Mouse (Mus musculus): ENCODE measurements around the gene Spats2l. TPM values are rescaled to one million over a fixed set of nuclear protein-coding genes. Genes with fewer than 3 reads are reported as not detected.

The Spats2l gene
- polyA plus RNA-seq, 1 experiment from 2014 or later = 46.7 TPM

DNA sequence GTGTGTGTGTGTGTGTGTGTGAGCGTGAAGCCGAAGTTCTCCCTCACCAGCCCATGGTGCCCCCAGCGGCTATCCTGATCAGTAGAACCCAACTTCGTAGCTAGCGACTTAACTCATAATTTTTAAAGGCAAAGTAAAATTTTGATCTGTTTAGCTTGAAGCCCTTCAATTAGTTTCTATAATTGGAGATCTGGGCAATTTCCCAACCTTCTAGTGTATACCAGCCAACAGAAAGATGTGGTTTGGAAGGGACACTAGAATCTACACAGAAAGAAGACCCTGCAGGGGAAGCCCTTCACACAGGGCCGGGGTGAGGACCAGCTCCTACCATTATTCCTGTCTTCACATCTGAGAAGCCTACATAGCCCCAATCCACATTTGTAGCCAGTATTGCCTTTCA is 77.9 kb downstream of the Spats2l start:
- 0 out of 2 replicates have a peak, but pooled peaks cover 3% of the 10 kb centered on the region for H3K4me1 ChIP-seq (ENCODE audit: control insufficient read depth, insufficient read depth, low read length)
- WGBS = 88% methylated on average over 6 of the region's 6 CpGs
- H3K9ac ChIP-seq (ENCODE audit: low read length) = no peak overlapping the region
- no peak overlapping the region for H3K27ac ChIP-seq (replicated peaks; ENCODE audit: low read depth, low read length)
- H3K36me3 ChIP-seq (ENCODE audit: control insufficient read depth, insufficient read depth, low read length) = no peaks in the 10 kb centered on the region
- no peaks in the 10 kb centered on the region for H3K9me3 ChIP-seq (ENCODE audit: control insufficient read depth, low read length)
- H3K4me2 ChIP-seq (ENCODE audit: low read depth, severe bottlenecking) = no peak overlapping the region
- H3K4me3 ChIP-seq (ENCODE audit: low read depth, low read length) = no peak overlapping the region
- ATAC-seq (ENCODE audit: insufficient number of reproducible peaks, low FRiP score, low TSS enrichment, low read depth) (no peak), DNase-seq (ENCODE audit: low spot score) (no peak)
- no peaks in the 10 kb centered on the region for H3K27me3 ChIP-seq (ENCODE audit: control insufficient read depth, insufficient read depth, low read length)

DNA sequence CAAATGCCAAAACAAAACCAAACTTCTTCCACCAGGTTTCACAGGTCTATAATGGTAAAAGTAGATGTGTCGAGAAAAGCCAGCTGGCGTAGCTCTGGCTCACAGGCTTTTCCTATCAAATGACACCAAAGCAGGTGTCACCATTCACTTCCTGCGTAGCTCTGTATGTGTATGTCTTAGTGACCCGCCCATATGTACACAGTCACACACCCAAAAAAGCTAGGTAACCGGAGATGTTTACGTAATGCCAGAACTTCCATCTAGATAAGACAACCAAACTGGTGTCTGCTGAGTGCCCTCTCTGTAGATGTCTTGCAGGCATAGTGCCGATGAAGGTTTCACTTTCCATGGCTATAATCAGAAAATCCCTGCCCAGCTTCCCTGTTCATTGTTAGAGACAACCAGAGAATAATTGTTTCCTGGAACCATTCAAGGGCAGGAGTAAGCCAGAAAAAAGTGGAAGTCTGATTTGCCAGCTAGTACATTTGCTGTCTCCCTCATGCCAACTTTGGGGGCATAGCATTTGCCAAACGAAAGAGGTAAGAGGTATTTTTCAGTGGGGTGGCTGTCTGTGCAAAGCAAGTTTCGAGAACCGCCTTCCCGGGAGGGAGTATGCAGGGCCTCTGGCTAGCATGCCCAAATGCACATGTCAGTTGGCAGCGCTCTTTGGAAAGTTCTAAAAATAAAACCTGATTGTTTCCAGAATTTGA is 78.8 kb downstream of the Spats2l start:
- Histone ChIP-seq H3K4me3 (ENCODE audit: low read depth, low read length) (no peak overlapping the region), H3K36me3 (ENCODE audit: control insufficient read depth, insufficient read depth, low read length) (no peaks in the 10 kb centered on the region), H3K4me2 (ENCODE audit: low read depth, severe bottlenecking) (no peak overlapping the region), H3K9me3 (ENCODE audit: control insufficient read depth, low read length) (no peaks in the 10 kb centered on the region), H3K27me3 (ENCODE audit: control insufficient read depth, insufficient read depth, low read length) (no peaks in the 10 kb centered on the region), H3K27ac (replicated peaks; ENCODE audit: low read depth, low read length) (no peak overlapping the region), H3K9ac (ENCODE audit: low read length) (no peak overlapping the region), H3K4me1 (ENCODE audit: control insufficient read depth, insufficient read depth, low read length) (0 out of 2 replicates have a peak, but pooled peaks cover 3% of the 10 kb centered on the region)
- no peak for DNase-seq (ENCODE audit: low spot score)
- 88% methylated on average over 12 of the region's 12 CpGs for WGBS
- no peak for ATAC-seq (ENCODE audit: insufficient number of reproducible peaks, low FRiP score, low TSS enrichment, low read depth)

DNA sequence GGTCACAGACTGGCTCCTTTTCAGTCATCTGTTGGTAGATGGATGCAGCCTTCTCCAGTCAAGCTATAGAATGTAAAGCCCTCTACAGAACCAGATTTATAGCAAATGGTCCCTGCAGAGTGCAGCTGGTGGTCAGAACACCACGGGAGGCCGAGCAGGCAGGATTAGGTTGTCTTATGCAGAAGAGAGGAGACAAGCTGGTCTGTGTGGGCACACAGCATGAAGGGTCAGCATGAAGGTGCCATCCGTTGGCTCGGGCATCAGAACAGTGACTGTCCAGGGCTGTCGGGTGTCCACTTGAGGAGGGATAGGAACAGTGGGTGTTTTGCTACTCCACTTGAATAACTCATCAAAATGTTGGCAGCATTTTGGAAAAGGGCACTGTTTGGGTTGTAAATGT is 83.8 kb downstream of the Spats2l start:
- no peak for DNase-seq (ENCODE audit: low spot score)

DNA sequence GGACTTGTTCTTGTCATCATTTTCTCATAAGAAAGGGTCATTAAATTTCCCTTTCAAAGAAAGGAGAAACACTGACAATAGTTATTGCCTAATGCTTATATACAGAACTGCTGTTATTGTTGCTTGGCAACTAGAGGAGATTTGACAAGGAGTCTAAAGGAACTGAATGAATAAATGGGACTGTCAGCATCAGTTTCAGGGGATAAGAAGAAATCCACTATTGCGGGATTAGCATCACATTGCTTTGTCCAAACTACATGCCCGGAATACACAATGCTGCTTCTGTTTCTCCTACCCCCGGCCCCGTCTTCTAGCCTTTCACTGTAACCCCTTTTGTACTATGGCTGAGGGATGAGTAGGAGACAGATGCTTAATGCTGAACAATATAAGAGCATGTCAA is 88.1 kb downstream of the Spats2l start:
- H3K4me3 ChIP-seq (ENCODE audit: low read depth, low read length) = no peak overlapping the region
- ATAC-seq (ENCODE audit: insufficient number of reproducible peaks, low FRiP score, low TSS enrichment, low read depth) (no peak), DNase-seq (ENCODE audit: low spot score) (no peak)
- H3K4me2 ChIP-seq (ENCODE audit: low read depth, severe bottlenecking) = no peak overlapping the region
- H3K9ac ChIP-seq (ENCODE audit: low read length) = no peak overlapping the region
- no peaks in the 10 kb centered on the region for H3K4me1 ChIP-seq (ENCODE audit: control insufficient read depth, insufficient read depth, low read length)
- WGBS = 89% methylated on average over 4 of the region's 4 CpGs
- no peaks in the 10 kb centered on the region for H3K27me3 ChIP-seq (ENCODE audit: control insufficient read depth, insufficient read depth, low read length)
- H3K27ac ChIP-seq (replicated peaks; ENCODE audit: low read depth, low read length) = no peak overlapping the region
- no peaks in the 10 kb centered on the region for H3K9me3 ChIP-seq (ENCODE audit: control insufficient read depth, low read length)
- H3K36me3 ChIP-seq (ENCODE audit: control insufficient read depth, insufficient read depth, low read length) = no peaks in the 10 kb centered on the region

More for the DNA sequence above, 83.8 kb downstream of the Spats2l start:
- Histone ChIP-seq H3K4me2 (ENCODE audit: low read depth, severe bottlenecking) (no peak overlapping the region), H3K9me3 (ENCODE audit: control insufficient read depth, low read length) (no peaks in the 10 kb centered on the region), H3K9ac (ENCODE audit: low read length) (no peak overlapping the region), H3K27me3 (ENCODE audit: control insufficient read depth, insufficient read depth, low read length) (no peaks in the 10 kb centered on the region), H3K4me3 (ENCODE audit: low read depth, low read length) (no peak overlapping the region), H3K4me1 (ENCODE audit: control insufficient read depth, insufficient read depth, low read length) (no peaks in the 10 kb centered on the region), H3K36me3 (ENCODE audit: control insufficient read depth, insufficient read depth, low read length) (no peaks in the 10 kb centered on the region), H3K27ac (replicated peaks; ENCODE audit: low read depth, low read length) (no peak overlapping the region)
- ATAC-seq (ENCODE audit: insufficient number of reproducible peaks, low FRiP score, low TSS enrichment, low read depth) = no peak
- WGBS = 54% methylated on average over 5 of the region's 5 CpGs

DNA sequence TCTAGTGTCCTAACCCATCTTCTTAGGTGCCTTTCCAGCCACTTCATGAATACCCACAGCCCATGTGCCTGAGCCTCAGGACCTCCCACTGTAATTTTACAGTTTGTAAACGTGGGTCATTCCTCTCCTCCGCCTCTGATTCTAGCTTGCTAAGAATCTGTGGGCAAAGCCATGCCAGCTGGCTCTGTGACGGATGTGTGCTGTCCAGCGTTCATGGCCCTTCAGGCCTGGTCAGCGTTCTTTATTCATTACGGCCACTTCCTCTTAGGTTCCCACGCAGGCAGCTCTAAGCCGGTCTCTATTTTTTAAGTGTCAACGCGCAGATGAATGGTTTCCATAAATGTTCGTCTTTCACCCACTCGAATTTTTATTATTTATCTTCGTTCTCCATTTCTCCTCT is 94.7 kb downstream of the Spats2l start:
- H3K27me3 ChIP-seq (ENCODE audit: control insufficient read depth, insufficient read depth, low read length) = no peaks in the 10 kb centered on the region
- H3K9me3 ChIP-seq (ENCODE audit: control insufficient read depth, low read length) = no peaks in the 10 kb centered on the region
- no peak overlapping the region for H3K9ac ChIP-seq (ENCODE audit: low read length)
- DNase-seq (ENCODE audit: low spot score) (no peak), ATAC-seq (ENCODE audit: insufficient number of reproducible peaks, low FRiP score, low TSS enrichment, low read depth) (no peak)
- H3K27ac ChIP-seq (replicated peaks; ENCODE audit: low read depth, low read length) = no peak overlapping the region
- 0 out of 2 replicates have a peak, but pooled peaks cover 6% of the 10 kb centered on the region for H3K4me1 ChIP-seq (ENCODE audit: control insufficient read depth, insufficient read depth, low read length)
- no peak overlapping the region for H3K4me3 ChIP-seq (ENCODE audit: low read depth, low read length)
- no peak overlapping the region for H3K4me2 ChIP-seq (ENCODE audit: low read depth, severe bottlenecking)
- 63% methylated on average over 13 of the region's 13 CpGs for whole genome bisulfite sequencing
- H3K36me3 ChIP-seq (ENCODE audit: control insufficient read depth, insufficient read depth, low read length) = no peaks in the 10 kb centered on the region

DNA sequence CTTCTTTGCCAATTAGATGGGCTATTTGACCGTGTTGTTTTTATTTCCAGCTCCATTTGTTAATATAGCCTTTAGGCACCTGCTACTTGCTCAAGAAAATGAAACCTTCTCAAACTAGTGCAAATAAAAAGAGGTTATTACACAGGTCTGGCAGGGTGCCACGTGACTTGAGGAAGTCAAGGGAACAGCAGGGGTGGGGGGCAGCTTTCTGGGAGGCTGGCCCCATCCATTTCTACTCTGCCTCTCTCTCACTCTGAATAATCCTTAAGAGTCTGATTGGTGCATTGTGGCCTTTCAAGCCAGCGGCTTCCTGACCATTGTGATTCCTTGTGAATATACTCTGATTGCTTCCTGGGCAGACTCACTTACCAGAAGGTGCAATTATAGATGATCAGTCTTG is 98.0 kb downstream of the Spats2l start:
- ATAC-seq (ENCODE audit: insufficient number of reproducible peaks, low FRiP score, low TSS enrichment, low read depth) (no peak), DNase-seq (ENCODE audit: low spot score) (no peak)
- Histone ChIP-seq H3K27ac (replicated peaks; ENCODE audit: low read depth, low read length) (no peak overlapping the region), H3K36me3 (ENCODE audit: control insufficient read depth, insufficient read depth, low read length) (no peaks in the 10 kb centered on the region), H3K9ac (ENCODE audit: low read length) (no peak overlapping the region), H3K9me3 (ENCODE audit: control insufficient read depth, low read length) (no peaks in the 10 kb centered on the region), H3K4me3 (ENCODE audit: low read depth, low read length) (no peak overlapping the region), H3K4me2 (ENCODE audit: low read depth, severe bottlenecking) (no peak overlapping the region), H3K27me3 (ENCODE audit: control insufficient read depth, insufficient read depth, low read length) (no peaks in the 10 kb centered on the region), H3K4me1 (ENCODE audit: control insufficient read depth, insufficient read depth, low read length) (0 out of 2 replicates have a peak, but pooled peaks cover 6% of the 10 kb centered on the region)
- 44% methylated on average over 3 of the region's 3 CpGs for WGBS

DNA sequence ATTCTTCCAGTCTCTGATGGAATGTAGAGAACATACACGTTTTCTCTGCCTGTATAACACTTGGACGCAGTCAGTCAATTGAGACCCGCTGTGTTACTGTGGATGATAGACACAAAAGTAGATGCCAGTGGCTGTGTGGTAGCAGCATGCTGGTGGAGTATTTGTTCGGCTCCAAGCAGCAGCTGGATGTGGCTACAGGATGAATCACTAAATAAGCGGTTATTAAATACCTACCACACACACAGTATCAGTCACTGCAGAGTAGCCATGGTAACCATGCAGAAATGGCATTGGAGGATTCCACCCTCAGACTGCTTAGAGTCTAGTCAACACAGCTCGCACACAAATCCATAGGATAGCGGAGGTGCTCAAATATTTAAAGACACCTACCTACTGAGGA is 100.0 kb downstream of the Spats2l start:
- no peak overlapping the region for H3K4me2 ChIP-seq (ENCODE audit: low read depth, severe bottlenecking)
- 0 out of 2 replicates have a peak, but pooled peaks cover 3% of the 10 kb centered on the region for H3K4me1 ChIP-seq (ENCODE audit: control insufficient read depth, insufficient read depth, low read length)
- 92% methylated on average over 7 of the region's 7 CpGs for WGBS
- H3K4me3 ChIP-seq (ENCODE audit: low read depth, low read length) = no peak overlapping the region
- H3K36me3 ChIP-seq (ENCODE audit: control insufficient read depth, insufficient read depth, low read length) = no peaks in the 10 kb centered on the region
- ATAC-seq (ENCODE audit: insufficient number of reproducible peaks, low FRiP score, low TSS enrichment, low read depth) (no peak), DNase-seq (ENCODE audit: low spot score) (no peak)
- H3K27ac ChIP-seq (replicated peaks; ENCODE audit: low read depth, low read length) = no peak overlapping the region
- no peaks in the 10 kb centered on the region for H3K27me3 ChIP-seq (ENCODE audit: control insufficient read depth, insufficient read depth, low read length)
- H3K9ac ChIP-seq (ENCODE audit: low read length) = no peak overlapping the region
- no peaks in the 10 kb centered on the region for H3K9me3 ChIP-seq (ENCODE audit: control insufficient read depth, low read length)

DNA sequence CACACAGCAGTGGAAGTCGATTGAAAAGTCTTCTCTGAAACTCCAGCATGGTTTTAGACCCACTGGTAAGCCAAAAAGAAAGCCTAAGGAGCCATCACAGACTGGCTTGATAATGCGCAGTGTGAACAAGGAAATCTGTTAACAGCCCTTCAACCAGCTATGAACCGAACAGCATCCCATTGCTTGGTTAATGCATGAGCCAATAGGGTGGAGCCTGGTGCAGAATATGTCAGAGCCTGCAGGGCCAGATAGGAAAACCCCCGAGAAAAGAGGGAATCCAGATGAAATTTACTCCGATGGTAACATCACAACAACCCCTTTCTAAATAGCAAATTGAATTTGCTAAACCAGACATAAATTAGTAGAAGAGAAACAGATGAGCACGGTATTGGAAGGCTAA is 101.1 kb downstream of the Spats2l start:
- DNase-seq (ENCODE audit: low spot score) (no peak), ATAC-seq (ENCODE audit: insufficient number of reproducible peaks, low FRiP score, low TSS enrichment, low read depth) (no peak)
- Histone ChIP-seq H3K9ac (ENCODE audit: low read length) (no peak overlapping the region), H3K36me3 (ENCODE audit: control insufficient read depth, insufficient read depth, low read length) (no peaks in the 10 kb centered on the region), H3K27me3 (ENCODE audit: control insufficient read depth, insufficient read depth, low read length) (no peaks in the 10 kb centered on the region), H3K4me2 (ENCODE audit: low read depth, severe bottlenecking) (no peak overlapping the region), H3K4me1 (ENCODE audit: control insufficient read depth, insufficient read depth, low read length) (0 out of 2 replicates have a peak, but pooled peaks cover 3% of the 10 kb centered on the region), H3K27ac (replicated peaks; ENCODE audit: low read depth, low read length) (no peak overlapping the region), H3K4me3 (ENCODE audit: low read depth, low read length) (no peak overlapping the region), H3K9me3 (ENCODE audit: control insufficient read depth, low read length) (no peaks in the 10 kb centered on the region)
- WGBS = 86% methylated on average over 6 of the region's 6 CpGs

DNA sequence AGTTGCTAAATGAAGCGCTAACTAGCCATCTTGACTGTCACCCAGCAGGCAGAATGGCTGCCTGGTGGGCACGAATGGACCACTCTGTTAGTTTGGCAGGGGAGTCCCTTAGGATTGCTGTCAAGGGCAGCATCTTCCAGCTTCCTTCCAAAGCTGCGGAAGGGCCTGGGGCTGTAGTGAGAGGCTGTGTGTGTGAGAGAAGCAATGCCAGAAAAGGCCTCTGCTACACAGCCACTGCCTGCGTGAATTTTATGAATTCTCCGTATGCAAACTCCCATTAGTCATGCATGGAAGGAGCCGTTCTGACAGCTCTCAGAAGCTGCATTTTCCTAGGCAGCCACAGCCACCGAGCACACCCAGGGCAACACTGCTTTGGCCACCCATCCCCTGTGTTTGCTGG is 101.5 kb downstream of the Spats2l start:
- H3K9ac ChIP-seq (ENCODE audit: low read length) = no peak overlapping the region
- H3K9me3 ChIP-seq (ENCODE audit: control insufficient read depth, low read length) = no peaks in the 10 kb centered on the region
- no peak overlapping the region for H3K4me3 ChIP-seq (ENCODE audit: low read depth, low read length)
- no peaks in the 10 kb centered on the region for H3K36me3 ChIP-seq (ENCODE audit: control insufficient read depth, insufficient read depth, low read length)
- no peak overlapping the region for H3K27ac ChIP-seq (replicated peaks; ENCODE audit: low read depth, low read length)
- DNase-seq (ENCODE audit: low spot score) (no peak), ATAC-seq (ENCODE audit: insufficient number of reproducible peaks, low FRiP score, low TSS enrichment, low read depth) (no peak)
- no peak overlapping the region for H3K4me2 ChIP-seq (ENCODE audit: low read depth, severe bottlenecking)
- 75% methylated on average over 7 of the region's 7 CpGs for WGBS
- H3K27me3 ChIP-seq (ENCODE audit: control insufficient read depth, insufficient read depth, low read length) = no peaks in the 10 kb centered on the region
- 0 out of 2 replicates have a peak, but pooled peaks cover 3% of the 10 kb centered on the region for H3K4me1 ChIP-seq (ENCODE audit: control insufficient read depth, insufficient read depth, low read length)

All from limb, embryonic 11.5 days (tissue).